Mouse (Mus musculus) heart, embryonic 15.5 days (tissue): Measurements from ENCODE around the gene Hipk2. TPM values are rescaled to one million over a fixed set of nuclear protein-coding genes. Genes with fewer than 3 reads are reported as not detected.

Source experiments
- ATAC-seq: fragments of 200-750 bp; cut with Nextera tagmentation; replicated peaks from 2 replicates; pipeline ENCODE4 v1.8.0; 2017; ENCODE audit warnings: low read depth, moderate TSS enrichment; ENCODE audit not compliant: insufficient number of reproducible peaks, insufficient read depth, low FRiP score
- H3K27ac ChIP-seq: fragments of 300-500 bp; sonication (generic); 2 replicates; pipeline ENCODE4 v1.5.1; 2015; ENCODE audit warnings: mild to moderate bottlenecking, inconsistent platforms
- H3K27me3 ChIP-seq: fragments of 300-500 bp; sonication (generic); 2 replicates; pipeline ENCODE4 v1.6.1; 2015; ENCODE audit warnings: inconsistent platforms
- H3K36me3 ChIP-seq: fragments of 300-500 bp; sonication (generic); 2 replicates; pipeline ENCODE4 v1.6.1; 2015; ENCODE audit warnings: mild to moderate bottlenecking, inconsistent platforms
- H3K4me1 ChIP-seq: fragments of 300-500 bp; sonication (generic); replicated peaks from 2 replicates; pipeline ENCODE4 v1.6.1; 2015; ENCODE audit warnings: inconsistent platforms
- H3K4me2 ChIP-seq: fragments of 300-500 bp; sonication (generic); 2 replicates; pipeline ENCODE4 v1.6.1; 2015; ENCODE audit warnings: inconsistent platforms, mild to moderate bottlenecking, moderate library complexity
- H3K4me3 ChIP-seq: fragments of 300-500 bp; sonication (generic); 2 replicates; pipeline ENCODE4 v1.5.1; 2015; ENCODE audit warnings: mild to moderate bottlenecking, inconsistent platforms
- H3K9ac ChIP-seq: fragments of 300-500 bp; sonication (generic); 2 replicates; pipeline ENCODE4 v1.6.1; 2015; ENCODE audit warnings: mild to moderate bottlenecking, inconsistent platforms
- H3K9me3 ChIP-seq: fragments of 300-500 bp; sonication (generic); replicated peaks from 2 replicates; pipeline ENCODE4 v1.6.1; 2016; ENCODE audit warnings: inconsistent platforms
- WGBS: fragments of 180-500 bp; shearing (Covaris S2); methylation state at CpG from one replicate; pipeline ENCODE4 v1.1.7; 2015; ENCODE audit warnings: mixed read lengths; 5-methylcytosine and 5-hydroxymethylcytosine counted together
- polyA plus RNA-seq: library from polyadenylated mRNA; unstranded; fragments of >200 nt; fragmentation: Nextera tagmentation; extraction: Ambion mirVana; gene quantifications from 2 replicates; pipeline ENCODE4 v1.2.1, GENCODE M21; 2015

Gene Hipk2
- polyA plus RNA-seq, 1 experiment from 2014 or later: 8.8 TPM

- WGBS: 70% methylated on average over 6 of the region's 6 CpGs
- no peak for ATAC-seq
- H3K4me1 ChIP-seq: peaks cover 29% of the 10 kb centered on the region
These were observed 88.0 kb downstream of the Hipk2 start for GRCm38 (mm10) chr6:38787811-38788509.

GRCm38 (mm10) chr6:38787134-38787533, 88.8 kb downstream of the Hipk2 start:
- no peaks in the 10 kb centered on the region for H3K27me3 ChIP-seq
- no peak overlapping the region for H3K9ac ChIP-seq
- H3K4me2 ChIP-seq: no peak overlapping the region
- H3K9me3 ChIP-seq: no peaks in the 10 kb centered on the region
- 34% methylated on average over 1 of the region's 1 CpGs for WGBS
- H3K27ac ChIP-seq: no peak overlapping the region
- H3K4me3 ChIP-seq: no peak overlapping the region
- ATAC-seq: no peak
- H3K4me1 ChIP-seq: peaks cover 29% of the 10 kb centered on the region
- no peaks in the 10 kb centered on the region for H3K36me3 ChIP-seq

More at GRCm38 (mm10) chr6:38787811-38788509, 88.0 kb downstream of the Hipk2 start:
- no peaks in the 10 kb centered on the region for H3K9me3 ChIP-seq
- H3K36me3 ChIP-seq: no peaks in the 10 kb centered on the region
- H3K4me2 ChIP-seq: no peak overlapping the region
- no peak overlapping the region for H3K9ac ChIP-seq
- H3K27ac ChIP-seq: no peak overlapping the region
- no peaks in the 10 kb centered on the region for H3K27me3 ChIP-seq
- no peak overlapping the region for H3K4me3 ChIP-seq

- H3K4me1 ChIP-seq: peaks cover 29% of the 10 kb centered on the region
- H3K27ac ChIP-seq: no peak overlapping the region
- WGBS: 38% methylated on average over 1 of the region's 1 CpGs
- ATAC-seq: no peak
- no peak overlapping the region for H3K4me3 ChIP-seq
- no peaks in the 10 kb centered on the region for H3K36me3 ChIP-seq
- no peaks in the 10 kb centered on the region for H3K9me3 ChIP-seq
- H3K4me2 ChIP-seq: no peak overlapping the region
- no peak overlapping the region for H3K9ac ChIP-seq
- H3K27me3 ChIP-seq: no peaks in the 10 kb centered on the region
These were observed 90.2 kb downstream of the Hipk2 start for GRCm38 (mm10) chr6:38785747-38786146.

GRCm38 (mm10) chr6:38779411-38779810, 96.6 kb downstream of the Hipk2 start:
- Histone ChIP-seq H3K36me3 (no peaks in the 10 kb centered on the region), H3K4me2 (no peak overlapping the region), H3K27me3 (no peaks in the 10 kb centered on the region), H3K9me3 (no peaks in the 10 kb centered on the region), H3K4me3 (no peak overlapping the region), H3K27ac (no peak overlapping the region), H3K4me1 (peaks cover 11% of the 10 kb centered on the region), H3K9ac (no peak overlapping the region)
- WGBS: 79% methylated on average over 7 of the region's 7 CpGs
- ATAC-seq: no peak

DNA sequence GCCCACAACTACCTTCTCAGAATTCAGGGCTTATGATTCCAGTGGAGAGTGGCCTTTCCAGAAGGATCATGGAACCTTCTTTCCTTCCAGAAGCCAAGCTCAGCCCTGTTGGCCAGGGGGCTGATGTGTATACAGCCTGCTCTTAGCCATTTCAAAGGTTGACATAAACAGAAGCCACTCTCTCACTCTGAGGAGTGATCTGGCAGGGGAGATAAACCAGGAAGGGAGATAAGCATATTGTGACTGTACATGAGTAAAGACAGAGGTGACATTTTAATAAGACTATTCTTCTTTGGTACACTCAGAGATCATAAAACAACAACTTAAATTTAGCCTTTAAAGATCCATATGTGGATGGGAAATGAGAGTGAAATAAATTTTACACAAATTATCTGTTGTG, 97.1 kb downstream of the Hipk2 start:
- no peak overlapping the region for H3K4me3 ChIP-seq
- H3K4me1 ChIP-seq: peaks cover 11% of the 10 kb centered on the region
- no peak for ATAC-seq
- H3K9ac ChIP-seq: no peak overlapping the region
- H3K4me2 ChIP-seq: no peak overlapping the region
- H3K36me3 ChIP-seq: no peaks in the 10 kb centered on the region
- no peaks in the 10 kb centered on the region for H3K27me3 ChIP-seq
- H3K9me3 ChIP-seq: no peaks in the 10 kb centered on the region
- H3K27ac ChIP-seq: 0 out of 2 replicates have a peak overlapping the region, but pooled peaks have one; percentile 31

DNA sequence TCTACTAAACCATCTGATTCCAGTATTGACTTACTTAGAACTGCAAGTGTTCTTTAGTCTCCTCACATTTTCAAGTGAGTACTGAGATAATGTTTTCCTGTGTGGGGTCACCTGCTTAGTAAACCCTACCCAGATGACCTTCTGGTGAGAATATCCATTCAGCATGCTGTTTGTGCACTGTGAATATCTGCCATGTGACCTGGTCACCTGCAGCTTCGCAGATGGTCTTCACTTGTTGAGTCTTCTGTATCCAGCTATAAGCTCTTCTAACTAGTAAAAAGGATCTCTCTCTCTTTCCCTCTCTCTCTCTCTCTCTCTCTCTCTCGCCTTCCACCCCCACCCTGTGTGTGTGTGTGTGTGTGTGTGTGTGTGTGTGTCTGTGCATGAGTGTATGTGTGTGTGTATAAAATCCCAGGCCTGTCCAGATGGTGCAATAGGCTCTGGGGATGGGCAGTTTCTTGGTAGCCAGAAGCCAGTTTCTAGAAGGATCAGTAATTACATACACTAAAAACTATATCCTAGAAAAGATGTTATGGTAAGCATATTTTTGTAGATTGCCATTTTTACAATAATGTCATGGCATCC, 99.9 kb downstream of the Hipk2 start:
- Histone ChIP-seq H3K4me3 (no peak overlapping the region), H3K27ac (no peak overlapping the region), H3K4me2 (no peak overlapping the region), H3K9ac (no peak overlapping the region), H3K36me3 (no peaks in the 10 kb centered on the region), H3K27me3 (no peaks in the 10 kb centered on the region), H3K9me3 (no peaks in the 10 kb centered on the region), H3K4me1 (peaks cover 20% of the 10 kb centered on the region)
- 77% methylated on average over 2 of the region's 2 CpGs for WGBS
- ATAC-seq: no peak

DNA sequence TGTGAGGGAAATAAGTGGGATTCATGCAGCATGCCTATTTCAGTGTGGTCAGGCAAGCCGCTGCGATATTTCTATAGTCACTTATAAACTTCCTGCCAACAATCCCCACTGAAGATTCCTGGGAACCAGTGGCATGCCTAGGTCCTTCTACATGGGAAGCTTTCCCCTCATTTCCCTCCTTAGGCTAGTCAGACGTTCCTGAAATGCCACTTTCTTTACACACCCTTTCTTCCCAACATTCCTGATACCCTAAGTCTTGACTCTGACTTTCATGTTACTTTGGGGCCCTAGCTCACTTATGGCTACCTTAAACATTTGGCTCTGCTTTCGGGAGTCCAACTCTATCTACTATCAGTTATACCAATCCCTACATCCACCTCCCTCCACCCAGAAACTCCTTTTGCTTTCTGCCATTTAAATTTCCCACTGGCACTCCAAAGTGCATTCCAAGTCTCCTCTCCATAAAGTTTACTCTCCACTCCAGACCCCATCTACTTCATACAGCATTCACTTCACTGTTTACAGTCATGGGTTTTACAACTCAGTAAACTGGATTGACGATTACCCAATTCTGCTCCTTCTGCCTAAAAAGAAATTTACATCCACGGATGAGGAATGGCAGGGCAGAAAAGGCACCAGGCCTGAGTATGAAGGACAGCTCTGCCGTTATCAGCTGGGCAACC, 103.0 kb downstream of the Hipk2 start:
- H3K4me2 ChIP-seq: no peak overlapping the region
- no peak for ATAC-seq
- no peaks in the 10 kb centered on the region for H3K36me3 ChIP-seq
- no peak overlapping the region for H3K9ac ChIP-seq
- no peak overlapping the region for H3K4me3 ChIP-seq
- no peak overlapping the region for H3K27ac ChIP-seq
- H3K27me3 ChIP-seq: no peaks in the 10 kb centered on the region
- peaks cover 21% of the 10 kb centered on the region for H3K4me1 ChIP-seq
- no peaks in the 10 kb centered on the region for H3K9me3 ChIP-seq
- 79% methylated on average over 7 of the region's 7 CpGs for WGBS

DNA sequence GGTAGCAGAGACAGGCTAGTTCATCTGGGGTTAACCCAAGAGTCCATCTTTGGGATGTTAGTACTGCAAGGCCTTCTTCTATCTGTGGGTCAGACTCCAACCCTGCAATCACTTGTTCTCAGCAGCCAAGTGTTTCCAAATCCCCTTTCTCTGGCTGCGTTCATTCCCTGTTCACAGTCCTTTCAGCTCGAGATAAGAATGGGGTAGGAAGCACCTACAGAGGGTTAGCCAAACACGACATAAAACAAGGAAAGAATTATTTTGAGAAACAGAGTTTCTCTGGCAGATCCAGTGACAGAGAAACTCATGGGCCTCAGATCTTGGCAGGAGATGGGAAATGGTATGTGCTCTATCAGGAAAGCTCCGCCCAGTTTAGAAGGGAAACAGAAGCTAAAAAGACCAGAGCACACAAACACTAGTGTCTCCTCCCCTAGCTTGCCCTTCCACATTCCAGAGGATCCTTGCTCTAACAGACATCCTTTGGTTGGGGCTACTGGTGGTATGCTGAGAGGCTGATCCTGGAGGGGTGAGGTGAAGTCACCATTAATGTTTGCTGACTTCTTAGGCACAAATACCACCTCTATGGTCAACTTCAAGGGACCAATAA, 104.8 kb downstream of the Hipk2 start:
- no peak overlapping the region for H3K4me3 ChIP-seq
- peak overlapping the region; percentile 57 for H3K27ac ChIP-seq
- H3K4me2 ChIP-seq: no peak overlapping the region
- 9% methylated on average over 4 of the region's 4 CpGs for WGBS
- H3K9me3 ChIP-seq: no peaks in the 10 kb centered on the region
- no peaks in the 10 kb centered on the region for H3K36me3 ChIP-seq
- no peaks in the 10 kb centered on the region for H3K27me3 ChIP-seq
- ATAC-seq: peak; percentile 67
- H3K9ac ChIP-seq: no peak overlapping the region
- peaks cover 21% of the 10 kb centered on the region for H3K4me1 ChIP-seq

GRCm38 (mm10) chr6:38769627-38770026, 106.3 kb downstream of the Hipk2 start:
- peaks cover 24% of the 10 kb centered on the region for H3K4me1 ChIP-seq
- H3K27ac ChIP-seq: no peak overlapping the region
- 71% methylated on average over 2 of the region's 2 CpGs for WGBS
- H3K9me3 ChIP-seq: no peaks in the 10 kb centered on the region
- no peak overlapping the region for H3K9ac ChIP-seq
- H3K4me2 ChIP-seq: no peak overlapping the region
- no peaks in the 10 kb centered on the region for H3K27me3 ChIP-seq
- ATAC-seq: no peak
- no peak overlapping the region for H3K4me3 ChIP-seq
- H3K36me3 ChIP-seq: no peaks in the 10 kb centered on the region

GRCm38 (mm10) chr6:38762588-38763265, 113.2 kb downstream of the Hipk2 start:
- H3K27ac ChIP-seq: no peak overlapping the region
- H3K9ac ChIP-seq: no peak overlapping the region
- H3K27me3 ChIP-seq: no peaks in the 10 kb centered on the region
- no peak overlapping the region for H3K4me3 ChIP-seq
- H3K4me2 ChIP-seq: no peak overlapping the region
- no peaks in the 10 kb centered on the region for H3K36me3 ChIP-seq
- peaks cover 31% of the 10 kb centered on the region for H3K4me1 ChIP-seq
- ATAC-seq: no peak
- no peaks in the 10 kb centered on the region for H3K9me3 ChIP-seq
- 65% methylated on average over 6 of the region's 6 CpGs for WGBS

DNA sequence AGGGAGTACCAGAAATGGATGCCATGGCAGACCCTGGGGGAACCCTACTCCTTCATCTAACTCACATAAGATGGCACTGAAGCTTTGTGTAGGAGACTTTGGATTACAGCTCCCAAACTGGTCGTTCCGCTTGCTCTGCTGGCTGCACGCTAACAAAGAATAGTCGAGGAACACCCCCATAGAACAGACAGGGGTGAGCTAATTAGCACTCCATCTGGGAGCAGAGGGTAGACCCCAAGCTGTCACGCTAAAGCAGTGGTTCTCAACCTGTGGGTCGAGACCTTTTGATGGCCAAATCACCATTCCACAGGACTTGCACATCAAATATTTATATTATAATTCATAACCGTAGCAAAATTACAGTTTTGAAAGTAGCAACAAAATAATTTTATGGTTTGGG, 114.0 kb downstream of the Hipk2 start:
- no peak overlapping the region for H3K4me3 ChIP-seq
- ATAC-seq: no peak
- no peak overlapping the region for H3K9ac ChIP-seq
- no peaks in the 10 kb centered on the region for H3K27me3 ChIP-seq
- H3K4me2 ChIP-seq: no peak overlapping the region
- H3K27ac ChIP-seq: no peak overlapping the region
- WGBS: 83% methylated on average over 7 of the region's 7 CpGs
- H3K36me3 ChIP-seq: no peaks in the 10 kb centered on the region
- H3K9me3 ChIP-seq: no peaks in the 10 kb centered on the region
- peaks cover 31% of the 10 kb centered on the region for H3K4me1 ChIP-seq
